Mouse (Mus musculus): ENCODE data around the gene Rapgef2.

DNA sequence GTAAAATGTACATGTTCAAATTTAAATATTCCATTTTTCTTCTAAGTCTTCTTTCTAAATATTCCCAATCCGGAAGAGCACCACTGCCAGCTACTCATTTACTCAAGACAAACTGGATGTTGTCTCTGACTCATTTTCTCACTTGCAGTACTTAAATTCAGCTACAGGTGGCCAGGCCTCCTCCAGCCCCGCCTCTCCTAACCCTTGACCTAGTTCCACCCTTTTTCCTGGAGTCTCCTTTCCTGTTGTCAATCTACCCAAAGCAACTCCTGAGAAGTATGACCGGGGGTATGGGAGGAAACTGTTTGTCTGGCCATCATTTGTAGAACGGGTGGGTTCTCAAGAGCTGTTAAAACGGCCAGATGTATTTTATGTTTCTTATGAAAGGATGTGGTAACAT lies 9.7 kb upstream of the Rapgef2 start:
- TF ChIP-seq CTCF (IDR thresholded peaks at IDR 0.05; ENCODE audit: control insufficient read depth, insufficient read depth, low read length) (no peak), POLR2A (IDR thresholded peaks at IDR 0.05; ENCODE audit: borderline replicate concordance, control insufficient read depth, low read depth, low read length) (no peak)
